Mouse (Mus musculus) midbrain, embryonic 12.5 days (tissue): Measurements from ENCODE around the gene Slc3a2. TPM values are rescaled to one million over a fixed set of nuclear protein-coding genes. Genes with fewer than 3 reads are reported as not detected.
A peak's percentile ranks its signal among the peaks of the same experiment; 100 is the strongest.
"Not testable (repeated sequence)": the region's sequence is repeated elsewhere in the genome, so short reads cannot be mapped to it uniquely, and the experiment has no call there.

Source experiments
- ATAC-seq: fragments of 200-750 bp; cut with Nextera tagmentation; 2 replicates; pipeline ENCODE4 v1.8.0; 2017; ENCODE audit warnings: low read depth, moderate TSS enrichment, moderate library complexity; ENCODE audit not compliant: low FRiP score
- H3K27ac ChIP-seq: fragments of 300-500 bp; sonication (generic); replicated peaks from 2 replicates; pipeline ENCODE4 v1.5.1; 2016; ENCODE audit warnings: mild to moderate bottlenecking
- H3K27me3 ChIP-seq: fragments of 300-500 bp; sonication (generic); 2 replicates; pipeline ENCODE4 v1.6.1; 2016; ENCODE audit warnings: mild to moderate bottlenecking
- H3K36me3 ChIP-seq: fragments of 300-500 bp; sonication (generic); 2 replicates; pipeline ENCODE4 v1.6.1; 2016
- H3K4me1 ChIP-seq: fragments of 300-500 bp; sonication (generic); 2 replicates; pipeline ENCODE4 v1.6.1; 2016
- H3K4me2 ChIP-seq: fragments of 300-500 bp; sonication (generic); replicated peaks from 2 replicates; pipeline ENCODE4 v1.6.1; 2016; ENCODE audit warnings: mild to moderate bottlenecking, moderate library complexity
- H3K4me3 ChIP-seq: fragments of 300-500 bp; sonication (generic); 2 replicates; pipeline ENCODE4 v1.5.1; 2016; ENCODE audit warnings: mild to moderate bottlenecking
- H3K9ac ChIP-seq: fragments of 300-500 bp; sonication (generic); replicated peaks from 2 replicates; pipeline ENCODE4 v1.6.1; 2016; ENCODE audit warnings: mild to moderate bottlenecking, moderate library complexity
- H3K9me3 ChIP-seq: fragments of 300-500 bp; sonication (generic); 2 replicates; pipeline ENCODE4 v1.6.1; 2016; ENCODE audit warnings: mild to moderate bottlenecking
- WGBS: fragments of 180-500 bp; shearing (Covaris S2); methylation state at CpG from one replicate; pipeline ENCODE4 v1.1.7; 2016; 5-methylcytosine and 5-hydroxymethylcytosine counted together
- polyA plus RNA-seq: library from polyadenylated mRNA; unstranded; fragments of >200 nt; fragmentation: Nextera tagmentation; extraction: Ambion mirVana; gene quantifications from 2 replicates; pipeline ENCODE4 v1.2.1, GENCODE M21; 2016

Gene Slc3a2
- polyA plus RNA-seq, 1 experiment from 2014 or later, result 150 TPM

DNA sequence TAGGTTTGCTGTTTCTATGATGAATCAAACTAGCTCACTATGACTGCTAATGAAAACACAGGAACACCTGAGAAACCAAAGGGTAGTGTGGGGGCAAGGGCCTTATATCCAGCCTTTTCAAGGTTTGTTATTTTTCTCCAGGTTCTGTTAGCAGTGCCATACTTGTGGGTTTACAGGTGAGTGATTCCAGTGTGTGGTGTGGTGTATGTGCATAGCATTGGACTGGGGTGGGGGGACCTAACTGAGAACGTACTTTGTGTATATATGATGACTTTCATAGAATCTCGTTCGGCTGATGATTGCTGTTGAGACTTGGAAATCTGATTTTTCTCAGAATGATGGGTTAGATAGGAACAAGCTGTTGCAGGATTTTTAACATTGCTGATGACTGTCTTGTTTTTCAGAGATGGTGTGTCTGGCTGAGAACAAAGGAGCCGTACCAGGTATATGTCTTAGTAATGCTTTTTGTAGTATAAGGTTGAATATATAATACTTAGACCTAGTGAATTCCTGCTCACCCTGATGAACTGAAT, 2.0 kb upstream of the Slc3a2 start:
- no peak for ATAC-seq
- WGBS, result 61% methylated on average over 4 of the region's 4 CpGs
- H3K27ac ChIP-seq, result no peak overlapping the region
- peak overlapping the region; percentile 96 for H3K9ac ChIP-seq
- peak overlapping the region; percentile 82 for H3K4me3 ChIP-seq
- peak overlapping the region; percentile 78 for H3K4me2 ChIP-seq
- no peaks in the 10 kb centered on the region for H3K27me3 ChIP-seq
- H3K9me3 ChIP-seq, result no peaks in the 10 kb centered on the region
- H3K36me3 ChIP-seq, result peaks cover 22% of the 10 kb centered on the region
- H3K4me1 ChIP-seq, result peaks cover 33% of the 10 kb centered on the region

DNA sequence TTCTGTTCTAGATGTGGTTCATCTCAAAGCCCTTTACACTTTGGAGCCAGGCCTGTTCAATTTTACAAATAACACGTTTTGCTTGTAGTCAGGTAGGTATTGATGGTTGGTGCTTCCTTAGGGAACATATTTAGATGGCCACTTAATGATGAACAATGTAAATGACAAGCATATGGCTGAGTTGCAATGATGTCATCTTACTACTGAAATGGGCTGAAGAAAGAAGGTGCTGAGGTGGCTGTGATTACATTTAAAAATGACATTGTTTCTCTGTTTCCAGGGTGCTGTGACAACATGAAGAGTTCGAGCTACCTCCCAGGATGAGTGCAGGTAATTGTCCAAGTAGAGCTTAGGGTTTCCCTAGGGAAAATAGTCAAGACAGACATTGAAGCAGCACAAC, 1.2 kb upstream of the Slc3a2 start:
- ATAC-seq, result no peak
- 1% methylated on average over 2 of the region's 2 CpGs for WGBS
- Histone ChIP-seq H3K27ac (peak overlapping the region; percentile 78), H3K9ac (peak overlapping the region; percentile 96), H3K4me2 (peak overlapping the region; percentile 78), H3K27me3 (no peaks in the 10 kb centered on the region), H3K4me1 (peaks cover 33% of the 10 kb centered on the region), H3K36me3 (peaks cover 22% of the 10 kb centered on the region), H3K9me3 (no peaks in the 10 kb centered on the region), H3K4me3 (peak overlapping the region; percentile 82)

DNA sequence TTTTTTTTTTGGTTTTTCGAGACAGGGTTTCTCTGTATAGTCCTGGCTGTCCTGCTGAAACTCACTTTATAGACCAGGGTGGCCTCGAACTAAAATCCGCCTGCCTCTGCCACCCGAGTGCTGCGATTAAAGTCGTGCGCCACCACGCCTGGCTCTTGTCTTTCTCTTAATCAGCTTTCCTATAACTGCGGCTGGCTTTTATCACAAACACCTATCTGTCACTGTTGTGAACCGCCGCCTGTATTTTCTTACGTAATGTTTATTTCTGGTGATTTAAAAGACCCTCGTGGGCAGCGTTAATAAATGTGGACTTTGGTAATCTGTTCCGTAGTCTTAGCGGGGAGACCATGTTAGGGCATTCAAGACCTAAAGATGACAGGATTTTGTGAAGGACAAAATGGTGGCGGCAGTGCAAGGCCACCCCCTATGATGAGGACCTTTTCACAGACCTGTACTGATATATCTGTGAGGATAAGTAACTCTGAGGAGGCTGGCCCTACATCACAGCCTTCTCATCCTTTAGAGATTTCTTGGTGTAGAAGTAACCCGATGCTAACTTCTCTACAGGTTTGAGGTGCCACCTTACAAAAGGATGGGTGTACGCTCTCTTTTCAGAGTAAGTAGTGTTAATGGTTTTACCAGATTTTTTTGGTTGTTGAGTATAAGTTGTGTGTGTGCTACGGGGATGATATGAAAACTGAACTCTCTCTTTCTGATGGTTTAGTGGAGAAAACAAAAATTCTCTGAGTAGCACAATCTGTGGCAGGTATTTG, 591 bp upstream of the Slc3a2 start:
- H3K4me1 ChIP-seq, result peaks cover 33% of the 10 kb centered on the region
- no peaks in the 10 kb centered on the region for H3K27me3 ChIP-seq
- no peaks in the 10 kb centered on the region for H3K9me3 ChIP-seq
- H3K36me3 ChIP-seq, result peaks cover 22% of the 10 kb centered on the region
- peak overlapping the region; percentile 82 for H3K4me3 ChIP-seq
- H3K4me2 ChIP-seq, result peak overlapping the region; percentile 78
- peak overlapping the region; percentile 78 for H3K27ac ChIP-seq
- ATAC-seq, result no peak
- WGBS, result under 1% methylated on average over 20 of the region's 20 CpGs
- peak overlapping the region; percentile 96 for H3K9ac ChIP-seq

DNA sequence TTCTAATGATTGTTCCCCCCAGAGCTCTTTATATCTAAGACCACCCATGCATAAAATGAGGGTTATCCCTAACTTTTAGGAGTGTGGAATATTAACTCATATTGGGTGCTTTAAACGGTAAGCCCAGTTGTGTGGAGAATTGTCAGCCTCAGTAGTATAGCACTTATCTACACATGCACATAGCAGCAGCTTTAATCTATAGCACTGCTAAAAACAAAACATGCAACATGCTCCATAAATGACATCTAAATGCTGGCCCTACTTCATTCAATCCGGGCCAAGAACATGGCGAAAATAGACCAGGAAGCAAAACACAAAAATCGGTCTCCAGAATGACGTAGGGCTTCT, 636 bp downstream of the Slc3a2 start:
- peak; percentile 7; the same call in 1 of the 2 replicates for ATAC-seq
- Histone ChIP-seq H3K36me3 (peaks cover 22% of the 10 kb centered on the region), H3K4me3 (peak overlapping the region; percentile 82), H3K9ac (peak overlapping the region; percentile 82), H3K9me3 (no peaks in the 10 kb centered on the region), H3K4me1 (peaks cover 33% of the 10 kb centered on the region), H3K27ac (peak overlapping the region; percentile 93), H3K4me2 (peak overlapping the region; percentile 78), H3K27me3 (no peaks in the 10 kb centered on the region)
- WGBS, result 1% methylated on average over 5 of the region's 5 CpGs

DNA sequence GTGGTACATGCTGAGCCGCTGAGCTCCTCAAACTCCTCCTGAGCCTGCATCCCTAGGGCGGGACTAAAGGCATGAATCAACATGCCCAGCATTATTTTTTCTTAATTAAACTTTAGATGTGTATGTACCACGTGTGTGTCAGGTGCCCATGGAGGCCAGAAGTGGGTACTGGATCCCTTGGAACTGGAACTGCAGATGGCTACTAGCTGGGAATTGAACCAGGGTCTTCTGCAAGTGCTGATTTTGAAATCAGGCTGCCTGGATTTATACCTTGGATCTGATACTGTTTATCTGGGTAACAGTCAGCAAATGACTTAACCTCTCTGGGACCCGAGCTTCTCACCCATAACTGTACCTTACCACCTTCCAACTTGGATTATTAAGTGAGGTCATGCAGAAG, 1.1 kb downstream of the Slc3a2 start:
- Histone ChIP-seq H3K27ac (no peak overlapping the region; the same call in 1 of the 2 replicates), H3K4me3 (peak overlapping the region; percentile 82), H3K9me3 (no peaks in the 10 kb centered on the region), H3K9ac (peak overlapping the region; percentile 82; the same call in 1 of the 2 replicates), H3K4me1 (peaks cover 33% of the 10 kb centered on the region), H3K27me3 (no peaks in the 10 kb centered on the region), H3K4me2 (peak overlapping the region; percentile 78), H3K36me3 (peaks cover 22% of the 10 kb centered on the region)
- 59% methylated on average over 4 of the region's 4 CpGs for WGBS
- ATAC-seq, result no peak

DNA sequence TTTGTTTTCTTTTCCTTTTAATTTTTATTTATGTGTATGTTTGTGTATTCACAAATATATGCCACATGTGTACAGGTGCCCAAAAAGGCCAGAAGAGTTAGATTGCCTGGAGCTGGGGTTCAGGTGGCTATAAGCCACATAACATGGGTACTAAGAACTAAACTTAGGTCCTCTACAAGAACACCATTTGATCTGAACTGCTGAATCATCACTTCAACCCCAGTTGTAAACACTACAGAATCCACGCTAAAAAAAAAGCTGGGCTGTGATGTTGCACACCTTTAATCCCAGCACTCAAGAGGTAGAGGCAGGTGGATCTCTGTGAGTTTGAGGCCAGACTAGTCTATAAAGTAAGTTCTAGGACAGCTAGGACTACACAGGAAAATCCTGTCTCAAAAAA, 1.8 kb downstream of the Slc3a2 start:
- Histone ChIP-seq H3K36me3 (peaks cover 21% of the 10 kb centered on the region), H3K27ac (no peak overlapping the region), H3K9me3 (no peaks in the 10 kb centered on the region), H3K4me1 (peaks cover 30% of the 10 kb centered on the region), H3K4me2 (0 out of 2 replicates have a peak overlapping the region, but pooled peaks have one; percentile 5), H3K4me3 (no peak overlapping the region), H3K27me3 (no peaks in the 10 kb centered on the region), H3K9ac (no peak overlapping the region)
- no peak for ATAC-seq
- 83% methylated on average over 1 of the region's 1 CpGs for WGBS

DNA sequence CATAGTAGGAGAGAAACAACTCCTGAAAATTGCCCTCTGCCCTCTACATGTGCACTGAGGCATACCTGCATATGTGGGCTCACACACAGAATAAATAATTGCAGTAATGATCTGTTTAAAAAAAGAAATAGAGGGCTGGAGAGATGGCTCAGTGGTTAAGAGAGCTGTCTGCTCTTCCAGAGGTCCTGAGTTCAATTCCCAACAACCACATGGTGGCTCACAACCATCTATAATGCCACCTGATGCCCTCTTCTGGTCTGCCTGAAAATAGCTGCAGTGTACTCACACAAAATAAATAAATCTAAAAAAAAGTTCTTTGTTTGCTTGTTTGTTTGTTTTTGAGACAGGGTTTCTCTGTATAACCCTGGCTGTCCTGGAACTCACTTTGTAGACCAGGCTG, 4.1 kb downstream of the Slc3a2 start:
- H3K27ac ChIP-seq, H3K4me2 ChIP-seq, H3K36me3 ChIP-seq, H3K9me3 ChIP-seq, H3K4me3 ChIP-seq, ATAC-seq, H3K27me3 ChIP-seq, H3K9ac ChIP-seq: not testable (repeated sequence)
- peaks cover 15% of the 10 kb centered on the region for H3K4me1 ChIP-seq

DNA sequence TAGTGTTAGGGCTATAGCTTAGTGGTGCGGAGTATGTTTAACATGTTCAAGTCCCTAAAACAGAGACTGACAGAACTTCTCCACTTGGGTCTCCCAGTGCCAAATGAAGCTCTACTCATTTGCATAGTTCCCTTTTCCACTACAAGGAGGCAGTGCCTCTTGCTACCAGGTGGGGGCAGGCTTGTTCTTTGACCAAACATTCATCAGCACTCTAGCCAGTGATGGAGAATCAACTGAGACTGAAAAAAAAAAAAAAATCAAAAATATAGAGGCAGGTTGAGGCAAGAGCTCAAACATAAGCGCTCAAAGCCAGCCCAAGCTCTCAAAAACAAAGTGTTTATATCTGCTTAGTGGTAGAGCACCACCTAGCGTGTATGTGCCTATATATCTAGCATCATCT, 4.8 kb downstream of the Slc3a2 start:
- Histone ChIP-seq H3K27ac (no peak overlapping the region), H3K9ac (no peak overlapping the region), H3K4me3 (no peak overlapping the region), H3K36me3 (no peaks in the 10 kb centered on the region), H3K9me3 (no peaks in the 10 kb centered on the region), H3K4me2 (no peak overlapping the region), H3K27me3 (no peaks in the 10 kb centered on the region), H3K4me1 (peaks cover 15% of the 10 kb centered on the region)
- WGBS, result 78% methylated on average over 3 of the region's 3 CpGs
- ATAC-seq, result no peak

DNA sequence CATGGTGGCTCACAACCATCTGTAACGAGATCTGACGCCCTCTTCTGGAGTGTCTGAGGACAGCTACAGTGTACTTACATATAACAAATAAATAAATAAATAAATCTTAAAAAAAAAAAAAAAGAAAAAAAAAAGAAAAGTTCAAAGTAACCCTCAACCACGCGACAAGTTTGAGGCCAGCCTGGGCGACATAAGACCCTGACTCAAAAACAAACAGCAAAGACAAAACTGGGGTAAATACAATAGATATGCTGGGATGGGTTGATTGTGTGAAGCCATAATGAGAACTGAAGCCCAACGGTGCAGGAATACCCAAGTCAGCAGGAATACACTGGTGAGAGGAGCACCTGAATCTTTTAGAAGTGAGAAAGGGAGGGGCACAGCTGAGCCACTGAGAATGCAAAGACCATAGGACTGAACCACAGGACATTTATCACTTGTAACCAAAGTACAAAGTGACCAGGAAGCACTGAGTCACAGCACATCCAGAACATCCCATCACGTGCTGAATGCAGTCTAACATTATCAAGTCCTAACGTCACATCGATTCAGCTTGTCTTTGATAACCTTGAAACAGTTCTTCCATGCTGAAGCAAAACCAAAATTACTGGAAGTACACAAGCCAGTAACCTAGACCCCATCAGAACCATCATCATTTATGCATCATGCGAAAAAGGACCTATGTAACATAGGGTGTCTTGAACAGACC, 6.2 kb downstream of the Slc3a2 start:
- H3K27ac ChIP-seq, result no peak overlapping the region
- H3K4me2 ChIP-seq, result no peak overlapping the region
- no peaks in the 10 kb centered on the region for H3K9me3 ChIP-seq
- ATAC-seq, result no peak
- peaks cover 16% of the 10 kb centered on the region for H3K4me1 ChIP-seq
- no peaks in the 10 kb centered on the region for H3K36me3 ChIP-seq
- H3K4me3 ChIP-seq, result no peak overlapping the region
- H3K9ac ChIP-seq, result no peak overlapping the region
- 69% methylated on average over 8 of the region's 10 CpGs for WGBS
- no peaks in the 10 kb centered on the region for H3K27me3 ChIP-seq

DNA sequence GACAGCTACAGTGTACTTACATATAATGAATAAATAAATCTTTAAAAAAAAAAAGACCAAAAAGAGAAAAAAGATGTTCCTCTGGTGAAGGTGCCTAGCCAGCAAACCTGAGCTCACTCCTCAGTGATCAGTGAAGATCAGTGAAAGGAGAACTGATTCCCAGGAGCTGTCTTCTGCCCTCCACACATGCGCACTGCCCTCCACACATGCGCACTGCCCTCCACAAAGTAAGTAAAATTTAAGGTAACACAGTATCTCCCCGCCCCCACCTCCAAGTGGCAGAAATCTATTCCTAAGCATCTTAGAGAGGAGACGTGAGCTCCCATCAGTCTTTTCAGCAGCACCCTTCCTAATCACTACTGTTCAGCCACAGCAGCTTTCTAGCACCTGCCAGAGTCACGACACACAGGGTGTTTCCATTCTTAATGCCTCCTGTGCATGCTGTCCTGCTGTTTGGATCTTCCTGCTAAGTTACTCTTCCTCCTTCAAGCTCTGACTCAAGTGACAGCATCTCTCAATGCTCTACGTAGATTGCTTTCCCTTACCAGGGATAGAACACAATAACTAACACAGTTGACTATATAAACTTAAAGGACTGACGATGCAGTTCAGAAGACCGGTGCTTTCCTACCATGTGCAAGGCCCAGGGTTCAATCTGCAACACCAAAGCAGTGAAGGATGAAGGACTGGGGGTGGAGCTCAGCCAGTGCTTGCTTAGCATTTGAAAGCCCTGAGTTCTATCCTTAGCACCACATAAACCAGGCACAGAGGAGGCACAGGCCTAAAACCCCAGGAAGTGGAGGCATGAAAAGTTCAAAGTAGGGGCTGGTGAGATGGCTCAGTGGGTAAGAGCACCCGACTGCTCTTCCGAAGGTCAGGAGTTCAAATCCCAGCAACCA, 7.1 kb downstream of the Slc3a2 start:
- no peaks in the 10 kb centered on the region for H3K27me3 ChIP-seq
- no peak overlapping the region for H3K4me2 ChIP-seq
- H3K9ac ChIP-seq, result no peak overlapping the region
- no peak overlapping the region for H3K4me3 ChIP-seq
- H3K9me3 ChIP-seq, result no peaks in the 10 kb centered on the region
- H3K36me3 ChIP-seq, result peaks cover 6% of the 10 kb centered on the region
- no peak overlapping the region for H3K27ac ChIP-seq
- no peak for ATAC-seq
- peaks cover 18% of the 10 kb centered on the region for H3K4me1 ChIP-seq
- WGBS, result 65% methylated on average over 10 of the region's 10 CpGs

DNA sequence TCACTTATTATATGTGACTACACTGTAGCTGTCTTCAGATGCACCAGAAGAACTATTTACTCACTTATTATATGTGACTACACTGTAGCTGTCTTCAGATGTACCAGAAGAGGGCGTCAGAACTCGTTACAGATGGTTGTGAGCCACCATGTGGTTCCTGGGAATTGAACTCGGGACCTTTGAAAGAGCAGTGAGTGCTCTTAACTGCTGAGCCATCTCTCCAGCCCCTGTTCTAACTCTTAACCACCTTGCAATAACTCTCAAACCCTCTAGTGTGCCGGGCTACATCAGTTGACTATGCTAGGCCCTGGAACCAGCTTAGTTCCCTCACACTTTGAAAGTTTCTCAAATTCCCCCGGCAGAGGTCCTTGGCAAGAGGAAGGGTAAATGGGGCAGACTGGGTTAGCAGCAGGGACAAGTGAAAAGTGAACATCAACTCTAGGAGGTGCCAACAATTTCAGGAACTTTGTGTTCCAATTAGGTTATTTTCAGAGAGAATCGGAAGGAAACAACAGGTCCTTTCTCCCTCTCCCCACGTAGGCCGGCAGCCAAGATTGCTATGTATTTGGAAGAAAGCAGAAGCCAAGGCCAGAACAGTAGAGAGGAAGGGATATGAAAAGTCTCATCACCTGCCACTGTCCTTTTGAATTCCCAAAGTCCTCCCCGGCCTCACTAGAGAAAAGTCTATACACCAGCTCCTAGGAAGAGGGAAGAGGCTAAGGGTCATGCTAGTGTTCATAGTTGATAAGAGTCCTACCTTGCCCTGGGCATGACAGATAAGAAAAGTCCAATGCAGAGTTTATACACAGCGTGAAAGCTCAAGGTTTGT, 8.3 kb downstream of the Slc3a2 start:
- Histone ChIP-seq H3K4me2 (no peak overlapping the region), H3K36me3 (peaks cover 18% of the 10 kb centered on the region), H3K27ac (no peak overlapping the region), H3K9ac (no peak overlapping the region), H3K4me1 (peaks cover 26% of the 10 kb centered on the region), H3K9me3 (no peaks in the 10 kb centered on the region), H3K27me3 (no peaks in the 10 kb centered on the region), H3K4me3 (no peak overlapping the region)
- 77% methylated on average over 10 of the region's 10 CpGs for WGBS
- ATAC-seq, result no peak
